Mouse (Mus musculus) T-cell, adult 2 months (primary cell): ENCODE data around the gene Tjp3.

Source experiments
- DNase-seq: peaks from one replicate; pipeline ENCODE4 v3.0.0; 2022; ENCODE audit warnings: low spot score

Gene Tjp3

GRCm38 (mm10) chr10:81266211-81267105 is 24.9 kb downstream of the Tjp3 start, which contains the start of the genes Mrpl54 and Apba3:
Gene Mrpl54 (minus strand): TSS chr10:81266934.
Gene Apba3 (plus strand): TSS chr10:81266960.
- DNase-seq: peak; percentile 96

- no peak for DNase-seq
Measured at GRCm38 (mm10) chr10:81265540-81265939, 25.8 kb downstream of the Tjp3 start.

GRCm38 (mm10) chr10:81261025-81261424 is 30.4 kb downstream of the Tjp3 start:
- no peak for DNase-seq

- no peak for DNase-seq
Measured at GRCm38 (mm10) chr10:81259225-81259884, 32.0 kb downstream of the Tjp3 start.

GRCm38 (mm10) chr10:81257158-81258039 is 34.0 kb downstream of the Tjp3 start:
- peak; percentile 29 for DNase-seq

- DNase-seq: no peak
Measured at GRCm38 (mm10) chr10:81254886-81255285, 36.5 kb downstream of the Tjp3 start.

GRCm38 (mm10) chr10:81252424-81253419 is 38.7 kb downstream of the Tjp3 start, which contains the start of gene Matk:
Gene Matk (plus strand): TSS chr10:81252935.
- DNase-seq: peak; percentile 59

- no peak for DNase-seq
Measured at GRCm38 (mm10) chr10:81249442-81249841, 41.9 kb downstream of the Tjp3 start.

GRCm38 (mm10) chr10:81247804-81248203 is 43.6 kb downstream of the Tjp3 start:
- DNase-seq: peak; percentile 65

GRCm38 (mm10) chr10:81245166-81245565 is 46.2 kb downstream of the Tjp3 start:
- no peak for DNase-seq

- peak; percentile 76 for DNase-seq
Measured at GRCm38 (mm10) chr10:81244595-81244994, 46.8 kb downstream of the Tjp3 start.

- no peak for DNase-seq
Measured at GRCm38 (mm10) chr10:81244146-81244545, 47.2 kb downstream of the Tjp3 start.

GRCm38 (mm10) chr10:81242021-81242420 is 49.4 kb downstream of the Tjp3 start:
- no peak for DNase-seq

- DNase-seq: peak; percentile 62
Measured at GRCm38 (mm10) chr10:81240876-81241275, 50.5 kb downstream of the Tjp3 start.

- DNase-seq: no peak
Measured at GRCm38 (mm10) chr10:81238618-81239017, 52.8 kb downstream of the Tjp3 start.

- DNase-seq: no peak
Measured at GRCm38 (mm10) chr10:81236471-81237268, 54.7 kb downstream of the Tjp3 start.

- no peak for DNase-seq
Measured at GRCm38 (mm10) chr10:81234206-81234605, 57.2 kb downstream of the Tjp3 start.

GRCm38 (mm10) chr10:81233226-81233585 is 58.2 kb downstream of the Tjp3 start:
- no peak for DNase-seq

GRCm38 (mm10) chr10:81232580-81233225 is 58.7 kb downstream of the Tjp3 start, which contains the start of gene Zfr2:
Gene Zfr2 (plus strand): TSS chr10:81233155.
- DNase-seq: peak; percentile 93
